Mouse (Mus musculus): ENCODE data around the gene Fars2.
"Not testable (repeated sequence)": the region's sequence is repeated elsewhere in the genome, so short reads cannot be mapped to it uniquely, and the experiment has no call there.

Fars2 gene

DNA sequence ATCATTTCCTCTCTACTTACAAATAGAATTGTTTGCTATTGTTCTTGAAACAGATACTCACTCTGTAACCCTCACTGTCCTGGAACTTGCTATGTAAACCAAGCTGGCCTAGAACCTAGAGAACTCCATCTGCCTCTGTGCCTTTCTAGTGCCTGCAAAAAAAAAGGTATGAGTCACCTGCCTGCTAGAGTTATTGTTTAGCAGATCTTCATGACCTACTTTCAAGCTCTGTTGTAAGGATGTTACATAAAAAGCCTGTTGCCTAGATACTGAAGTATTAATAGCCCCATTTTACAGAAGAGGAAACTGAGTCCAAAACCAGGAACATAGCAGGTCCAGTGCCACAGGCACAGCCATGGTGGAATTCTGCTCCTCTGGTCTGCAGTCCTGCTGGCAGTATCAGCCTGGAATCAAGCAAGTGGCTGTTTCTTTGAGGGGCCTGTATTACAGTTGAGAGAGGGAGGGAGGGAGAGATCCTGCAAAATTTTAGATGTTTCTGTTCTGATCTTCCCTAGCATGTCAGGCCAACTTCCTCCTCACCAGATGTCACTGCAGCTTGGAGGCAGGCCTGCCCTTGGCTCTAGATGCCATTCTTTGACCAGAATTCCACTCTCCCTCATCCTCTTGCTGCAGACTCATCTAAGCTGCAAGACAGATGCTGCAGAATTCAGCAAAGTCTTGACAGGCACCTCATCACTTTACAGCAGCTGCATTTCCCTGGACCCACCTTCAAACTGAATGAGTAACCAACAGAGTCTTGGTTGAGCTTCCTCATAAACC lies 250.7 kb downstream of the Fars2 start:
- DNase-seq (ENCODE audit: low read depth) = no peak

DNA sequence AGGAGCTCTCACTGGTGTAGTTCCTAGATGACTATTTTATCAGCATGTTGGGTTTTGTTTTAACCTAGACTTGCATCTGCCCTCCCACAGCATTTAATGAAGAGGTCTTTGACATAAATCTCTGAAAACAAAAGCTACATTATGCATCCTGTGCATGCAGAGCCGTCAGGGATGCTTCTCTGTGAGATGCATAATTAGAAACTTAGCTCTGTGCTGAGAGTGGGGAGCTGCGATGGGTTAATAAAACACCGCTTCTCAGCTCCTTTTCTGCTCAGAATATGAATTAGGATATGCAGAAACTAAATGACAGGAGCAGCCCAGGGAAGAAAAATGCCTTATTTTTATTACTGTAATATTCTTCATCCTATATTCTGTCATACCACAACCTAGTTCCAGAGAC lies 251.6 kb downstream of the Fars2 start:
- DNase-seq (ENCODE audit: low read depth) = no peak

DNA sequence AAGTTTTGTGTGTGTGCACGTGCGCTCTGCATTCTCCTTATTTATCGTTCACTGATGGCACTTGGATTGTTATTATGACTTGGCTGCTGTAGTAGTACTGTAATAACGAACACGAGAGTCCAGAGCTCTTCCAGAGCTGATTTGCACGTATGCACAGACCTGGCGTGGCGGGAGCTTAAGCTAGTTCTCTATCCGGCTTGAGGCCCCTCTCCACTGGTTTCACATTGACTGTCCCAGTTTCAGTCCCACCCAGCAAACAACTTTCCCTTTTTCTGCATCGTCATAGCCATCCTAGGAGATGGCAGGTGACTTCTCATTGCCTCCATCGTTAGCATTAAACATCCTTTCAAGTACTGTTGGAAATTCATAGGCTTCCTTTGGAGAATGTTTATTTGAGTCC lies 252.2 kb downstream of the Fars2 start:
- DNase-seq (ENCODE audit: low read depth) = no peak

DNA sequence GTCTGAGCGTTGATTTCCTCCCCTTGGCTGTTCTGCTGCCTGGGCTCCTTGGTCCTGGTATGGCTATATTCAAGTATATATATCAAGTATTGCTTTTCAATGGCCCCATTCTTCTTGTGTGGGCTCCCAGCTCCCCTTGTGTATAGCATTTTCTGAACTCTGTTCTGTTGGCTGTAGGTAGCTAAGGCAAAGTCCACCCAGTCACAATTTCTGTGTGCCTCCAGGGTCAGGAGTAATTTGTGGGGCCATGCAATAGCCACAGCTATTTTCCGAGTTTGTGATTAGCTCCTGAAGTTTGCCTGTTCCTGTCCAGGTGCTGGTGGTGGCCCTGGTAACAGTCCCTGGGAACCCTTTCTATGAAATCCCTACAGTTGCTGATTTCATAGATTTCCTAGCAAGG lies 266.0 kb downstream of the Fars2 start:
- no peak for DNase-seq (ENCODE audit: low read depth)

DNA sequence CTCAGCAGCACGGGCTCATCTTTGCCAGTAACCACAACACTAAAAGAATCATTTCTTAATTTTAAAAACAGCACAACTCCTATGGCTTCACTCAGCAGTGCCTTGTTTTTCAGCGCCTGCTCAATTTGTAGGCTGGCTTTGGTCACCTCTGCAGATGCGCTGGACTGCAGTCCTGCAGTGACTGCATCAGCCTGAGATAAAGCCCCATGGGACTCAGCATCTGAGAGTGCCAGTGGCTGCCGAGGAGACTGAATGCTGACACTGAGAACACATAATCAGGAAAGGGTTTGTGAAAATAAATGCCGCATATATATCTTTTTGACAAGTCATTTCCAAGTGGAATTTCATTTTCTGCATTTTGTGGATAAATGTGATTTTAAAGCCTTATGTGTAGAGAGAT lies 268.9 kb downstream of the Fars2 start:
- DNase-seq (ENCODE audit: low read depth) = no peak

DNA sequence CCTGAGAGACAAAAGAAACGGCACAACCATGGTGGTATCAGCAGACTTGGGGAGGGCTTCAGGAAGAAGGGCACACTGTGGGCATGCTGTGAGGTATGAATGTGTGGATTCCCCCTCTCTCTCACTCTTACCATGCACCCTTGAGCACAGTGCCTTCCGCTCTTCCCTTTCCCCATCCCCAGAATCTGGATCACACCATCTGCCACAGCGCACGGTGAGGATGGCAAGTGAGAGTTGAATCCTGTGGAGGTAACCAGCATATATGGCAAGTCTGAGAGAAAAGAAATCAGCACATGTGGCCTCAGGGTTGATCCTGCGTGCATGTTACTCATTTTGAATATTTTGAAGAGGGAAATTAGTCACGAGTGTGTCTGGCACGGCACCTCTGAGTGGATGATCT lies 274.7 kb downstream of the Fars2 start:
- DNase-seq (ENCODE audit: low read depth) = no peak

DNA sequence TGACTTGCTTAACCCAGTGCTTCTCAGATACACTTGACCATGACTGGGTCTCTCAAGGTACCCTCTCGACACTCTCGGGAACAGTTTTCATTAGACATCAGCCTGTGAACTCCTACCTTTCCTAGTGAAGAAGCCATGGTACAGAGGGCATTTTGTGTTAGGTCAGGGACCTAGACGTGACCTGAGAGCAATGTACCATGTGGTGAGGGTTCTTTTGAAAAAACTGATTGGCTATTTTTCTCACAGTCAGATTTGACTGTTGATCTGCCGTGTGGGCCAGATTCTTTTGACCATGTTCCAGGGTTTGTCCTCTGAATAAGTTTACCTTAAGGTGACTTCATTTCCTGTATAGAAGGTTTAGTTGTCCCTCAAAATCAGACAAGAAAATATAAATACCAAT lies 275.5 kb downstream of the Fars2 start:
- DNase-seq (ENCODE audit: low read depth) = no peak

DNA sequence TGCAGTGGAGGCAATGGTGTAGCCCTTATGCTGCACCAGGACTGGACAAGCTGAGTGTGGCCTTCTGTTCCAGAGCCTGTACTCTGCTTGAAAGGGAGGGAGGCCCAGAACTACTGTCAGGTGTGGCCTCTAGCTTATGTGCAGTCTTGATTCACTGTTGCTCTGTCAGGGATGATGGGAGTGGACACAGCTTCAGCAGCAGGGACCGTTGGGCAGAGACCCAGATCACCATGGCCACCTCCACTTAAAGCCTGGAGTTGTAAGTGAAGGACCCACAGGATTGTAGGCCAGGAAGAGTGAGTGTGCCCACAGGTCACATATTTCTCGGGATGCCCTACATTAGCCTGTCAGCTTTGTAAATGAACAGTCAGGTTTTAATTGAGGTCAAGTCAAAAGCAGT lies 283.8 kb downstream of the Fars2 start:
- DNase-seq (ENCODE audit: low read depth) = no peak

DNA sequence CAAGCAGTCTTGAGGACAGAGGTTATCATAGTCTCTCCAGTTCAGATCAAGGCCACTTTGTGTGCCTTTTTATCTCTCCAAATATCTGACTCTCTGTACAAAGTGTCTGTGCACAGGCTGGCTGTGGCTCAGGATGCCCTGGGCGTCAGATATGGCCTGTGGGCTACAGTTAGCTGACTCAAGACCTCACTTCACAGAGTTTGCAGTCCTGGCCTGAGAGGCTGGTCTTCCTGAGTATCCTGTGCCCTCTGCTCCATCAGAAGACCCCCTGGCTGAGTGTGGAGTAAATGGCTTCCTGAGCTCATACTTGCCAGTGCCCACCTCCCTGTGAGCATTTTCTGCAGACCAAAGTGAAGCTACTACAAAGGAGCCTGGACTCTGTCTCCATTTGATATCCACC lies 296.1 kb downstream of the Fars2 start:
- no peak for DNase-seq (ENCODE audit: low read depth)

DNA sequence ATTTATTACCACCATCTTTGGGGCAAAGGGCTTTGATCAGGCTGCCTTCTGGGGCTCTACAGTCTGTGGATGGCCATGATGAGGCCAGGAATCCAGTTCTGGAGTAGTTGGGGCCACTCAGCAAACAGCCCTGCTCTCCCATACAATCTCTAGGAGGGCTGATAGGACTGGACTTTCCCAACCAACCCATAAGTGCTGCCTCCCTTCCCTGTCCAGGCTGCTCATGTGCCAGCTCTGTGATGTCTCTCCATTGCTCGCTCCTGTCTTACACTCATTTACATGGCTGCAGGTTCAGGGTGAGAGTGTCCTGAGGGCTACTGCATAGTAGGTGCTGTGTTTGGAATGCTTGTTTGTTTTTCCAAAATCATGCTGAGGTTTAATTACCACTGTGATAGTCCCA lies 298.0 kb downstream of the Fars2 start:
- no peak for DNase-seq (ENCODE audit: low read depth)

DNA sequence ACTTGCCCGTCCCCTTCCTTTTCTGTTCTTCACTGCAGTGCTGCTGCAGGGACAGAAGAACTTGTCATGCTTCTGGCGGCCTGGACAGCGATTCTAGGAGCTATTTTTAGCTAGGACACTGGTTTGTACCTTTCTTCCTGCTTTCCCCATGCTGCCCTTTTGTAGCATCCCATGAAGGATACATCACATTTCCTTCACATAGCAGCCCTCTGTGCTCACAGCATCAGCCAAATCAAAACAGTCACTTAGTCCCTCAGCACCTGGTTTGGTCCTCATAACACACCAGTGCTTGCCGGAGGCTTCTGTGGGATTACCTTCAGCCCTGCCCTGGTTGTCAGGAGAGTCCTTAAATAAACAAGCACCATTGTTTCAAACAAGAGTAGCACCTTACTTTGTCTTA lies 299.3 kb downstream of the Fars2 start:
- no peak for DNase-seq (ENCODE audit: low read depth)

DNA sequence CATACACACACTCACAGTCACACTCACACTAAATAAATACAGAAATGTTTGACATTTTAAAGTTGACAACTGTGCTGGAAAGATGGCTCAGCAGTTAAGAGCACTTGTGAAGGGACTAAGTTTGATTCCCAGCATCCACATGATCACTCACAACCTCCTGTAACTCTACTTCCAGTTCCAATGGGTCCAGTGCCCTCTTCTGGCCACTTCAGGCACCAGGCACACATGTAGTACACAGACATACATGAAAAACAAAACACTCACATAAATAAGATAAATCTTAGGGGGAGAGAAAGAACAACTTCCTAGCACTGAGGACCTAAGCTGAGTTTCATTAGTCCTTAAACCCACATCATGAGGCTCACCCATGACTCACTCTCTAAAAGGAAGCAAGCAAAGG lies 302.1 kb downstream of the Fars2 start:
- no peak for DNase-seq (ENCODE audit: low read depth)

DNA sequence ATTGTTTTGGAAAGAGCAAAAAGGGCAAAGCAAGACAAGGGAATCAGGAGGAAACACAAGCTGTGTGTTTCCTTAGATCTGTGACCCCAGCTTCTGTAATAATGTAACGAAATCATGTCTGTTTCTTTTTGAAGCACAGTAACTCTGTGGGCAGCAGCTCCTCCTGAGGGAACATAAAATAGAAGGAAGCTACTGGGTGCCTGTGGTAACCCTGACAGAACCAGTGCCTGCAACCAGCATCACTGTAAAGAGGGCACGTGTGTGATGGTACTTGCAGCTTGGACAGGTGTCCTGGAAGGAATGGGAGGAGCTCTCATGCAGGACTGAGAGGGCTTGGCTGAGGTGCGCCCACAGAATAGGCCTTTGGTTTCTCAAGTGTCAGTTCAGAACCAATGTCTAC lies 305.2 kb downstream of the Fars2 start:
- DNase-seq (ENCODE audit: low read depth) = no peak

DNA sequence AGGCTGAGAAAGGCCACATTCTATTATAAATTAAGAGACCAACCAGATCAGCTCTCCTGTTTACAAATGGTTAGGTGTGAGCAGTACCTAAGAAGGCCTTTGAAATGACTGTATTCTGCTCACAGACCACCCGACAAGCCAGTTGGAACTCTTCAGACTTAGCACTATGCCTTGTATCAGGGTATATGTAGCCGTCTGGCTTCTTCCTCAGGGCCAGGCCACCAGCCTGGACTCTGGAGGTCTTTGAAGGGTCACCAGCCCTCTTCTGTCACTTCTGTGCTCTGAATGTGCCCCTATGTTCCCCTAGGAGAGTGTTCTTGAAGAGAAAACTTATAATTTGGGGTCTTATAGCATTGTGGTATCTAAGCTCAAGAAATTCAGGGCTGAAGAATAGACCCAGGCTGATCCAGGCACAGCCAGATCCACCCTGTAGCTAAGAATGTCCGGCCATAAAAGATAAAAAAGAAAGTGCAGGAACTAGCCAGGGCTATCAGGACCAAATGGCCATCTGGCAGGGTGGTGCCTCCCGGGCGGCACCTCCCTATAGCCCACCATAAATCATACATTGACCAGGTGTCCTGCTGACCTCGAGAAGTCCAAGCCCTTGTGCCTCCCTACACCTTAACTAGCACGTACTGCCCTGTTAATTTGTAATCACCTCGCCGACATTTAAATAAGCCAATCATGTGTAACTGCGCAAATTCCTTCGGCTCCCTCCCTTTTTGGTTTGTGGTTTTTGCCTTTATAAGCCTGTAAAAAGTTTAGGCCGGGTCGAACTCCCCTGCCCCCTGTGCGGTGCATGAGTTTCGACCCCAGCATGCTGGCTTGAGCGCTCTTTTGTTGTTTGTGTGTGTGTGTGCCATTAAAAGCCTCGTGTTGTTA lies 308.9 kb downstream of the Fars2 start:
- not testable (repeated sequence) for DNase-seq (ENCODE audit: low read depth)

DNA sequence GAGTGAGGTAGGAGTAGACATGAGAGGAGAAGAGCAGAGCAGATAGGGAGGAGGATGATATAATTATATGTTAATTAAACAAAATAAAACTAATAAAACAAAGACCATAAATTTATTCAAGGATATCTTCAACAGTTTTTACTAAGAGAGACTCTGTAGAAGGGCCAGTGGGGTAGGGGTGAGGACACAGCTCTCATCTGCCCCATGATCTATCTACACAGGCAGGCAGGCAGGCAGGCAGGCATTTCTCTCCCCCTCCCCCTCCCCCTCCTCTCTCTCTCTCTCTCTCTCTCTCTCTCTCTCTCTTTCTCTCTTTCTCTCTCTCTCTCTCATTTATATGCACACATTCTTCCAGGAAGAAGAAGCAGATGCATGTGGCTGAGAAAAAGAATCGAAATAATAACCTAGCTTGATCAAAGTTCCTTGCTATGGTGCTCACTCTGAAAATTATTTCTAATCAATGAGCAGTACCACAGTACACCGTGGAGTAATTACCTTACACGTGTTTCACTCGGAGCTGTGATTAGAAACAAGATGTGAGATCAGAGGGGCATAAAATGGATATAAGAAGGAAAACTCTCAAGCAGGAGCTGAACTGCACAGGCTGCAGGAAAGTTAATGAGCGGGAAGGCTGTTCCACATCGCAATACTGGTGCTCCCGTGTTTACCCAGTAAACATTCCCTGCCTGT lies 312.4 kb downstream of the Fars2 start:
- DNase-seq (ENCODE audit: low read depth) = no peak

DNA sequence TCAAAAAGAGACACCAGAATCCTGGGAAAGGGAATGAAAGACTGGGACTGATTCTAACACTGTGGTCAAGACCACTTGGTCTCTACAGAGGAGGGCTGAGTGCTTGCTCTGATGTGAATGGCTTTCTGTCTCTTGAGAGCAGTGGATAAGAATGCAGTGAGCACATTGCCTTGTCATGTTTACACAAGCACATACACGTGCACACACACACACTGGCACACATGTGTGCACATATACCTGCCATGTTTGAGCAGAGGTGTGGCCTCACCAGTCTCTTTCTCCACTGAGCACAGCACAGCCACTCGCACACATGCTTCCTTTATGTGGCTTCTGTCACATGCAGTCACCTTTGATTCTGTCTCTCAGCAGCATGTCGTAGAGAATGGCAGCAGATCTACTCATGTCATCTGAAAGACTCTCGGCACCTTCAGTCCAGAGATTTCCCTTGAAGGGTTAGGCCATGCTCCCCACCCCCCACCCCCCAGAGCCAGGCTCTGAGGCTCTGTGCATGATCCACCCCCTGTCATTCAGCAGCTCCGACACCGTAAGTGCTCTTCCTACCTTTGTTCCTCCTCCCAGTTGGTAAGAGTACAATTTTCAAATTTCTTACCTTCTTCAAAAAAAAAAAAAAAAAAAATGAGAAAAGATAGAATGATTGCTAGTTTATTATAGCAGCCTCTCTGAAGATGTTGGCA lies 313.4 kb downstream of the Fars2 start:
- DNase-seq (ENCODE audit: low read depth) = no peak

DNA sequence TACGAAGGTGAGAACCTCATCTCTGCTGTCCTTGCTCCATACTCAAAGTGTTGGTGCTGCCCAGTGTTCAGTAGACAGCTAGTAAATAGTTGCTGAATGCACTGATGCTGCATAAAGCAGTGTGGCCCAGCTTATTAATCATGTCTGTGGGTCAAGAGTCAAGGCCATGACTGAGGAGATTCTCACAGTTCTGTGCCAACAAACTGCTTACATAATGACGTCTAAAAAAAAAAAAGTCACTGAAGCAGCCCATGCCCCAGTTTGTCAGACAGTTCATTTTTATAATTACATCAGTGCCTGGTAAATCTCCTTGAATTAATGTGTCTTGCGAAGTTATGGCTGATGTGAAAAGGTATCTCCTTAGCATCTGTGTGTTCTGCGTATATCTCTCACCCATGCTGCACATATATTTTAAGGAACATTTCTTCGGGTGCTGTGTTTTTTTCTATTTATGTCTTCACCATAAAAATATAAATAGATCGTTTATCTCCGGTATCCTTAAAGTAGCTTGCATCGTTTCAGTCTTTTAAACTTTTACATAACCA lies 314.8 kb downstream of the Fars2 start:
- no peak for DNase-seq (ENCODE audit: low read depth)

DNA sequence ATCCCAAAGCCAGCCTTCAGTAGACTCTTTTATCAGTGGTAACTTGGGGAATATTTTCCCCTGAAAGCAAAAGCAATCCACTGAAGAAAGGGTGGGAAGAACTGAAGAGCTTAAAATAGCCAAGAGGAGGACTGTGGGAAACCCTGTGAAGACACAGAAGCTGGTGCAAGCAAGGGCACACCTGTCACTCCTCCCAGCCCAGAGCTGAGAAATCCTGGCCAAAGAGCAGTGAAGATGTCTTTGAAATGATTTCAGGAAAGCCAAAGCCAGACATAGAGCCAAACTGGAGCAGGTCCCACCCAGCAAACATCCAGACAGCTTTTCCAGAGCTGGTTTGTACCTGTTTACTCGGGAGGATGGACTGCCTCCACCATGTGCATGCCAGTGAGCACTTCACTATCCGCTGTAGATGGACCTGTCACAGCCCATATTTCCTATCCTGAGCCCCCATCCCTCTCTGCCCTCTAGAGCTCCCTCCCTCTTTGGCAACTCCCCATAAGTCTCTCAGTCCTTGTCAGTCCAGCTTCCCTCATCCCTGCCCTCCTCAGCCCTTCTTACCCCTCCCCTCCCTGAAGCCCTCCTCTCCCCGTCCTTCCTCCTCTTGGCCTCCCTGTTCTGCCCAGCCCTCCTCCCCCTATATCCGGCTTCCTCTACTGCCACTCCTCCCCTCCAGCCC lies 327.7 kb downstream of the Fars2 start:
- DNase-seq (ENCODE audit: low read depth) = no peak

DNA sequence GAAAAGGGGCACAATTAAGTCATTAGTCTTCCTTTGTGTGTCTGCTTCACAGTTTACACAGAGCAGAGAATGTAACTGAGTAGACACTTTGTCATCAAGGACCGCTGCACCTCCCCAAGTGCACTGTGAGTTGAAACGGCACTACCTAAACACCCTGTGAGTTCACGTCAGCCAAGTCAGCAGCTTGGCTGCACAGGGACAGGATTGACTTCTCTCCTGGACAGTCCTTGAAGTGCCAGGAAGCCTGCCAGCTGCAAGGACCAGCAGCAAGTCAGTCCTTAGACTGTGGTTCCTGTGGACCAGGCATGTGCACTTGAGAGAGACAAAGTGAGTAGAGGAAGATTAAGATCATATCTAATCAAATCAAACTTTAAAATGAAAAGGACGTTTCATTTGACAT lies 330.7 kb downstream of the Fars2 start:
- DNase-seq (ENCODE audit: low read depth) = no peak

DNA sequence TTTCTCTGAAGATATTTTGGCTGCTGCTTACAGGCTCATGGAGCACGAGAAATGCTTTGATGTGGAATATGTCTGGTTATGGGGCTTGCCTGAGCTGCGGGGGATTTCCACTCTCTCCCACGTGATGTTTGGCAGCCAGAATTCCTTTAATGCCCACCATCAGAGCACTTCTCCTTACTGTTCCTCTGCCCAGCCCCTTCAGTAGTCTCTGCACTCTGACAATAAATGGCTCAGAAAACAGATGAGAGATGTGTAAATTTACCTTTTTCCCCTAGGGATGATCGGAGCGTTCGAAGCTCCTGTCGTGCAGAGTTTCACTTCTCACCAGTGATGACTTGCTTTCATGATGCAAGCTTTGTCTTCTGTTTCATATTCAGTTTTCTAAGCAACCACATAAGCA lies 331.4 kb downstream of the Fars2 start:
- DNase-seq (ENCODE audit: low read depth) = no peak

DNA sequence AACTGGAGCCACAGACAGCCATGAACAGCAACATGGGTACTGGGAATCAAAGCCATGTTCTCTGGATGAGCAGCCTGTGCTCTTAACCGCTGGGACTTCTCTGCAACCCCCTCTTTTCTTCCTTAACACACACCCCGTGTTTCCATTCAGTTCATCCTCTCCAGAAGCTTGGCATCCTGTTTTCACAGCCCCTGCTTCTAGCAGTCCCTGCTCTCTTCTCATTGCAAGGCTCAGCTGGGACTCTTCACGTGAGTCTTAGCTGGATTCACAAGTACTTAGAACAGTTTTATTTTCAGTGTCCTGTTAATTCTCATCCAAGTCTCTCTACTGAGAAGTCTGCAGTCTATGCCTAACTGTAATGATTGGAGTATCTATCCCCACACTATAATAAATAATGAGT lies 334.2 kb downstream of the Fars2 start:
- no peak for DNase-seq (ENCODE audit: low read depth)
